Comparison of ENCODE assay signal across 13 mouse cellular contexts in the genomic region with DNA sequence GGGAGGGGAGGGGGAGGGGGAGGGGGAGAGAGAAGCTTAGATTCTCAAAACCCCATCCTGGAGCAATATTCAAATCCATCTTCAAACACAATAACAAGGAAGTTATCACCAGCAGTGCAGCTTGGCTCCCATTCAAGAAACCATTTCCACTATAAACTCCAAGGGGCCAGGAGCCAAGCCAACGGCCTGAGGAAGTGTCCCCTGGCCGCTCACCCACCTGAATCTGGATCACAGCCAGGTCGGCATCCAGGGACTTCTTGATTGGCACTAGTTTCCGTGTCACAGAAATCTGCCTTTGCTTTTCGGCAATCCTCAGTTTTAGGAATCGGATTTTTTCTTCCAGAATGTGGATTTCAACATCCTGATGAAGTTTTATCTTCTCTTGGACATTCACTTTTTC.
A peak's percentile ranks its signal among the peaks of the same experiment; 100 is the strongest.
DNase-seq lines count a peak whose midpoint lies in the region; ATAC-seq and TF ChIP-seq lines count a peak whose summit lies in the region.
"Had no signal": no experiment of that assay in that cellular context is flagged by ENCODE, and none has a peak within 500 bp of the region (broad histone marks: within the 10 kb centered on the region; RNA-seq: fewer than 3 reads in every experiment).

No protein-coding gene starts in this region.

- H3K9ac ChIP-seq in heart, adult 2 months (ENCODE audit: low read depth, low read length), result no peak overlapping the region
- no peak overlapping the region for H3K9ac ChIP-seq in heart, embryonic 11.5 days (ENCODE audit: low read depth, low read length)
- H3K9ac ChIP-seq: liver, embryonic 14.5 days; neural tube, embryonic 15.5 days had no signal

- DNase-seq in cerebellum, postnatal 10 days, result peak; percentile 70 to 74
- peak; percentile 29 to 41 for DNase-seq in heart, adult 2 months
- DNase-seq in left cerebral cortex, postnatal 4 days, result peak; percentile 49
- DNase-seq in left cerebral cortex, postnatal 25 days (ENCODE audit: low spot score in 2 of 2), result no peak
- peak; percentile 37 to 43 for DNase-seq in heart, postnatal 14 days
- DNase-seq in layer of hippocampus, adult 9-11 months, result no peak
- DNase-seq: right cerebral cortex, postnatal 14 days; thymus, adult 18-20 months had no signal

- no peak for ATAC-seq in cerebellum, adult (ENCODE audit: insufficient number of reproducible peaks, low FRiP score, low TSS enrichment)
- no peak for ATAC-seq in heart, embryonic 11.5 days (replicated peaks; ENCODE audit: insufficient number of reproducible peaks, low FRiP score, low TSS enrichment)
- ATAC-seq: intestine, embryonic 16.5 days had no signal

- H3K9me3 ChIP-seq in heart, embryonic 11.5 days (replicated peaks; ENCODE audit: control insufficient read depth, low read length), result no peaks in the 10 kb centered on the region
- H3K9me3 ChIP-seq: neural tube, embryonic 15.5 days had no signal

- H3K4me2 ChIP-seq in heart, embryonic 11.5 days, result no peak overlapping the region
- H3K4me2 ChIP-seq: neural tube, embryonic 15.5 days had no signal

- intact Hi-C loops in heart, adult 2 months (cut with DNase I), result no loop called here
- intact Hi-C loops in left cerebral cortex, postnatal 4 days (cut with DNase I), result no loop called here
- intact Hi-C loops in left cerebral cortex, postnatal 25 days (cut with DNase I), result no loop called here
- intact Hi-C loops in heart, postnatal 14 days (cut with DNase I), result no loop called here

- no peak overlapping the region for H3K4me3 ChIP-seq in heart, adult 2 months
- H3K4me3 ChIP-seq in heart, embryonic 11.5 days (ENCODE audit: low read depth, low read length), result no peak overlapping the region
- H3K4me3 ChIP-seq: neural tube, embryonic 15.5 days had no signal

- WGBS in heart, adult 2 months, result 21% methylated on average over 6 of the region's 6 CpGs
- WGBS in heart, embryonic 11.5 days (ENCODE audit: insufficient replicate concordance), result 69% methylated on average over 6 of the region's 6 CpGs

- no peaks in the 10 kb centered on the region for H3K36me3 ChIP-seq in heart, adult 2 months (ENCODE audit: control insufficient read depth, insufficient read depth, low read length)
- no peaks in the 10 kb centered on the region for H3K36me3 ChIP-seq in heart, embryonic 11.5 days (ENCODE audit: control insufficient read depth, insufficient read depth, low read length)
- H3K36me3 ChIP-seq: neural tube, embryonic 15.5 days had no signal

- no peaks in the 10 kb centered on the region for H3K79me2 ChIP-seq in heart, adult 2 months (replicated peaks; ENCODE audit: control insufficient read depth, insufficient read depth, low read length)

- H3K27ac ChIP-seq in heart, adult 2 months, result no peak overlapping the region
- H3K27ac ChIP-seq in heart, embryonic 11.5 days (ENCODE audit: low read depth, low read length), result no peak overlapping the region
- H3K27ac ChIP-seq: liver, embryonic 14.5 days; neural tube, embryonic 15.5 days had no signal

- no peak for TF ChIP-seq CTCF in heart, adult 2 months (IDR thresholded peaks at IDR 0.05)

- no peaks in the 10 kb centered on the region for H3K27me3 ChIP-seq in heart, adult 2 months (ENCODE audit: control insufficient read depth, insufficient read depth, low read length)
- no peaks in the 10 kb centered on the region for H3K27me3 ChIP-seq in heart, embryonic 11.5 days (ENCODE audit: control insufficient read depth, insufficient read depth, low read length)
- H3K27me3 ChIP-seq: neural tube, embryonic 15.5 days had no signal

- no peak for TF ChIP-seq POLR2A in heart, adult 2 months (IDR thresholded peaks at IDR 0.05; ENCODE audit: insufficient read depth, low read depth, low read length)

- TF ChIP-seq EP300 in heart, adult 2 months (IDR thresholded peaks at IDR 0.05; ENCODE audit: insufficient read depth, low read depth, low read length), result no peak

- H3K4me1 ChIP-seq in heart, adult 2 months (ENCODE audit: control insufficient read depth, insufficient read depth, low read length), result peaks cover 2% of the 10 kb centered on the region; the same call in 1 of the 2 replicates
- H3K4me1 ChIP-seq in heart, embryonic 11.5 days (ENCODE audit: control insufficient read depth, insufficient read depth, low read length), result no peaks in the 10 kb centered on the region
- H3K4me1 ChIP-seq: neural tube, embryonic 15.5 days had no signal

Comparison
In these comparisons a context has a peak if more than half of its experiments do, and no peak if none do; other contexts are left out.
1. DNase-seq: peak in cerebellum, postnatal 10 days (2 of 2), heart, adult 2 months (2 of 2), left cerebral cortex, postnatal 4 days (single experiment) and heart, postnatal 14 days (2 of 2); none in left cerebral cortex, postnatal 25 days (0 of 2) and layer of hippocampus, adult 9-11 months (single experiment).